Mouse (Mus musculus) heart, postnatal 0 days (tissue): Measurements from ENCODE around the gene Pnpla1. TPM values are rescaled to one million over a fixed set of nuclear protein-coding genes. Genes with fewer than 3 reads are reported as not detected.

ENCODE experiments used
- ATAC-seq: fragments of 200-750 bp; cut with Nextera tagmentation; 2 replicates; pipeline ENCODE4 v1.8.0; 2017; ENCODE audit warnings: low read depth, moderate number of reproducible peaks, moderate library complexity; ENCODE audit not compliant: insufficient read depth
- DNase-seq: peaks from one replicate; pipeline ENCODE4 v3.0.0-alpha.2; 2016; ENCODE audit warnings: low spot score
- H3K27ac ChIP-seq: fragments of 300-500 bp; sonication (generic); 2 replicates; pipeline ENCODE4 v1.5.1; 2014; ENCODE audit warnings: low read depth, mild to moderate bottlenecking
- H3K27me3 ChIP-seq: fragments of 300-500 bp; sonication (generic); 2 replicates; pipeline ENCODE4 v1.6.1; 2014; ENCODE audit warnings: low read length, mixed read lengths; ENCODE audit not compliant: control insufficient read depth, insufficient read depth
- H3K36me3 ChIP-seq: fragments of 300-500 bp; sonication (generic); replicated peaks from 2 replicates; pipeline ENCODE4 v1.6.1; 2014; ENCODE audit warnings: low read length, mixed read lengths; ENCODE audit not compliant: control insufficient read depth, insufficient read depth
- H3K4me1 ChIP-seq: fragments of 300-500 bp; sonication (generic); 2 replicates; pipeline ENCODE4 v1.6.1; 2014; ENCODE audit warnings: antibody characterized with exemption; ENCODE audit not compliant: control insufficient read depth, insufficient read depth
- H3K4me2 ChIP-seq: fragments of 300-500 bp; sonication (generic); 2 replicates; pipeline ENCODE4 v1.6.1; 2014; ENCODE audit warnings: low read depth, mild to moderate bottlenecking, low read length, moderate library complexity
- H3K4me3 ChIP-seq: fragments of 300-500 bp; sonication (generic); 2 replicates; pipeline ENCODE4 v1.5.1; 2014; ENCODE audit warnings: low read depth, low read length
- H3K9ac ChIP-seq: fragments of 300-500 bp; sonication (generic); replicated peaks from 2 replicates; pipeline ENCODE4 v1.6.1; 2014; ENCODE audit warnings: low read depth, low read length, mixed read lengths
- H3K9me3 ChIP-seq: fragments of 300-500 bp; sonication (generic); replicated peaks from 2 replicates; pipeline ENCODE4 v1.6.1; 2016; ENCODE audit warnings: low read length; ENCODE audit not compliant: control insufficient read depth
- CTCF ChIP-seq: IDR thresholded peaks from 2 replicates; pipeline ENCODE4 v1.5.1; 2016; ENCODE audit warnings: antibody characterized with exemption, control low read depth, low read depth
- EP300 ChIP-seq: IDR thresholded peaks from 2 replicates; pipeline ENCODE4 v1.6.1; 2016; ENCODE audit warnings: antibody characterized with exemption, low read depth
- WGBS: fragments of 180-500 bp; shearing (Covaris S2); extraction: QIAGEN DNeasy Blood & Tissue Kit; methylation state at CpG from one replicate; pipeline ENCODE4 v1.1.7; 2014; 5-methylcytosine and 5-hydroxymethylcytosine counted together
- polyA plus RNA-seq: library from polyadenylated mRNA; unstranded; fragments of >200 nt; fragmentation: Nextera tagmentation; extraction: Ambion mirVana; gene quantifications from 2 replicates; pipeline ENCODE4 v1.2.1, GENCODE M21; 2015
- total RNA-seq: library from RNA; depleted of rRNA; stranded (reverse); fragments of >200 nt; gene quantifications from 2 replicates; pipeline ENCODE4 v1.2.3, GENCODE M21; 2014; ENCODE audit warnings: low replicate concordance; rRNA removed

The Pnpla1 gene
- total RNA-seq = not detected in 2 replicates
- 0.03 and 0.04 TPM in 2 replicates for polyA plus RNA-seq

- Histone ChIP-seq H3K4me2 (no peak within 1 kb of the TSS), H3K9ac (no peak within 1 kb of the TSS), H3K27me3 (no peaks in the 10 kb centered on the region), H3K4me3 (no peak within 1 kb of the TSS), H3K36me3 (no peaks in the 10 kb centered on the region), H3K4me1 (no peaks in the 10 kb centered on the region), H3K27ac (no peak within 1 kb of the TSS), H3K9me3 (0 out of 2 replicates have a peak, but pooled peaks cover 2% of the 10 kb centered on the region)
- DNase-seq (no peak), ATAC-seq (no peak)
- TF ChIP-seq CTCF (no peak), EP300 (no peak)
- 37% methylated on average over 12 of the region's 12 CpGs for WGBS
These were observed at the start of gene Pnpla1 for GRCm38 (mm10) chr17:28858205-28858604. Gene Pnpla1, plus strand, starts transcription at chr17:28858411.

- no peaks in the 10 kb centered on the region for H3K27me3 ChIP-seq
- H3K9me3 ChIP-seq = no peaks in the 10 kb centered on the region
- no peak for DNase-seq
- H3K4me1 ChIP-seq = 0 out of 2 replicates have a peak, but pooled peaks cover 1% of the 10 kb centered on the region
- H3K4me2 ChIP-seq = no peak overlapping the region
- H3K9ac ChIP-seq = no peak overlapping the region
- WGBS = 96% methylated on average over 8 of the region's 8 CpGs
- no peak for ATAC-seq
- TF ChIP-seq CTCF = no peak
- TF ChIP-seq EP300 = no peak
- H3K36me3 ChIP-seq = peaks cover 46% of the 10 kb centered on the region
- no peak overlapping the region for H3K4me3 ChIP-seq
- H3K27ac ChIP-seq = no peak overlapping the region
These were observed 49.5 kb upstream of the Pnpla1 start for GRCm38 (mm10) chr17:28808714-28809113.

GRCm38 (mm10) chr17:28809175-28809831, 48.9 kb upstream of the Pnpla1 start:
- no peak for ATAC-seq
- Histone ChIP-seq H3K36me3 (peaks cover 47% of the 10 kb centered on the region), H3K4me1 (no peaks in the 10 kb centered on the region), H3K4me2 (no peak overlapping the region), H3K27me3 (no peaks in the 10 kb centered on the region), H3K4me3 (no peak overlapping the region), H3K9me3 (no peaks in the 10 kb centered on the region), H3K27ac (no peak overlapping the region), H3K9ac (no peak overlapping the region)
- no peak for DNase-seq
- WGBS = 83% methylated on average over 10 of the region's 10 CpGs
- TF ChIP-seq CTCF (no peak), EP300 (no peak)

GRCm38 (mm10) chr17:28812345-28812744, 45.9 kb upstream of the Pnpla1 start:
- Histone ChIP-seq H3K4me1 (no peaks in the 10 kb centered on the region; the same call in 1 of the 2 replicates), H3K9ac (no peak overlapping the region), H3K27ac (no peak overlapping the region), H3K9me3 (no peaks in the 10 kb centered on the region), H3K27me3 (no peaks in the 10 kb centered on the region), H3K4me3 (no peak overlapping the region), H3K4me2 (no peak overlapping the region), H3K36me3 (peaks cover 44% of the 10 kb centered on the region)
- ATAC-seq = no peak
- TF ChIP-seq CTCF = no peak
- no peak for TF ChIP-seq EP300
- 83% methylated on average over 10 of the region's 10 CpGs for WGBS
- DNase-seq = no peak

- Histone ChIP-seq H3K9me3 (no peaks in the 10 kb centered on the region), H3K4me3 (no peak overlapping the region), H3K4me1 (no peaks in the 10 kb centered on the region; the same call in 1 of the 2 replicates), H3K9ac (no peak overlapping the region), H3K4me2 (no peak overlapping the region), H3K27me3 (no peaks in the 10 kb centered on the region), H3K36me3 (peaks cover 55% of the 10 kb centered on the region), H3K27ac (no peak overlapping the region)
- WGBS = 77% methylated on average over 17 of the region's 18 CpGs
- ATAC-seq (no peak; the same call in 1 of the 2 replicates), DNase-seq (no peak)
- TF ChIP-seq CTCF = no peak
- TF ChIP-seq EP300 = no peak
These were observed 43.6 kb upstream of the Pnpla1 start for GRCm38 (mm10) chr17:28814529-28815097.
